Mouse (Mus musculus): ENCODE measurements around the gene Adgrl1. TPM values are rescaled to one million over a fixed set of nuclear protein-coding genes. Genes with fewer than 3 reads are reported as not detected.
A peak's percentile ranks its signal among the peaks of the same experiment; 100 is the strongest.

The Adgrl1 gene
- total and polyA plus RNA-seq, 3 experiments, result 21.7 to 35.3 TPM; not detected in 1

GRCm38 (mm10) chr8:83971121-83971520, 71.2 kb downstream of the Adgrl1 start:
- H3K4me3 ChIP-seq (ENCODE audit: control insufficient read depth in 1 of 2, insufficient read depth in 1 of 2, low read depth in 2 of 2, low read length in 2 of 2), result no peak overlapping the region
- peaks cover 0 to 4% of the 10 kb centered on the region in 2 experiments; a peak in 3 of 4 replicates for H3K36me3 ChIP-seq (ENCODE audit: control insufficient read depth in 1 of 2, insufficient read depth in 2 of 2, low read length in 2 of 2)
- peaks cover 0 to 9% of the 10 kb centered on the region in 2 experiments; a peak in 1 of 4 replicates for H3K4me1 ChIP-seq (ENCODE audit: control insufficient read depth in 1 of 2, insufficient read depth in 2 of 2, low read length in 2 of 2)
- peaks cover 8% of the 10 kb centered on the region for H3K79me2 ChIP-seq (ENCODE audit: control insufficient read depth, insufficient read depth, low read length, poor library complexity)
- H3K27me3 ChIP-seq (ENCODE audit: control insufficient read depth in 1 of 2, insufficient read depth in 2 of 2, low read length in 2 of 2), result no peaks in the 10 kb centered on the region
- H3K9me3 ChIP-seq (replicated peaks; ENCODE audit: insufficient read depth, low read length), result no peaks in the 10 kb centered on the region
- H3K27ac ChIP-seq (ENCODE audit: control insufficient read depth, low read depth, low read length), result no peak overlapping the region
- TF ChIP-seq BHLHE40 (IDR thresholded peaks at IDR 0.05; ENCODE audit: borderline replicate concordance, low read depth, low read length), result no peak
- no peak for TF ChIP-seq UBTF (IDR thresholded peaks at IDR 0.05; ENCODE audit: borderline replicate concordance, insufficient read depth, low read depth, low read length)
- no peak for TF ChIP-seq USF1 (IDR thresholded peaks at IDR 0.05; ENCODE audit: low read depth, low read length)
- no peak for TF ChIP-seq USF2 (IDR thresholded peaks at IDR 0.05; ENCODE audit: borderline replicate concordance in 1 of 2, insufficient read depth in 1 of 2, low read depth in 1 of 2, low read length in 2 of 2)
- TF ChIP-seq SIN3A (IDR thresholded peaks at IDR 0.05; ENCODE audit: low read length), result no peak
- TF ChIP-seq ZKSCAN1 (IDR thresholded peaks at IDR 0.05; ENCODE audit: low read depth, low read length), result no peak
- no peak for TF ChIP-seq TBP (IDR thresholded peaks at IDR 0.05; ENCODE audit: low read depth, low read length)
- TF ChIP-seq MAX (IDR thresholded peaks at IDR 0.05; ENCODE audit: low read length), result no peak
- TF ChIP-seq CHD2 (IDR thresholded peaks at IDR 0.05; ENCODE audit: low read length), result no peak
- no peak for TF ChIP-seq TCF12 (IDR thresholded peaks at IDR 0.05; ENCODE audit: low read depth, low read length)
- no peak for TF ChIP-seq ETS1 (IDR thresholded peaks at IDR 0.05; ENCODE audit: low read depth, low read length)
- TF ChIP-seq NRF1 (IDR thresholded peaks at IDR 0.05; ENCODE audit: insufficient read depth, low read depth, low read length, poor library complexity, severe bottlenecking), result no peak
- no peak for DNase-seq (ENCODE audit: low read depth, low spot score)
- no peak overlapping the region for H3K9ac ChIP-seq (ENCODE audit: control insufficient read depth, low read depth, low read length, poor library complexity, severe bottlenecking)

DNA sequence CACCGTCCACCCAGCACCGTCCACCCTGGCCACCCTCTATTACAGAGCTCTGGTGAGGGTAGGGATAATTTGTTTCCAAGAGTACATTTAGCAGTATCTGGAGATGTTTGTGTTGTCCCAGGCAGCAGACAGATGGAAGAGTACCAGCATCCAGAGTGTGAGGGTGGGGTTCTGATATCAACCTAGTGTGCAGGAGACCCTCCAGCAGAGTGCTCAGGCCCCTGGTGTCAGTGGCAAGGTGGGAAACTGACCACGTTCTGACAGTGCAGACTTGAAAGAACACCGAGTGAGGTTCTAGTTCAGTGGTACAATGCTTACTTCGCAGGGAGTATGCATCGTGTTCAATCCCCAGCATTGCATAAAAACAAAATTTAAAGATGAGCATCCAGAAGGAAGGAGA, 71.8 kb downstream of the Adgrl1 start:
- Histone ChIP-seq H3K27ac (ENCODE audit: control insufficient read depth, low read depth, low read length) (no peak overlapping the region; the same call in 1 of the 2 replicates), H3K9me3 (replicated peaks; ENCODE audit: insufficient read depth, low read length) (no peaks in the 10 kb centered on the region), H3K36me3 (ENCODE audit: control insufficient read depth in 1 of 2, insufficient read depth in 2 of 2, low read length in 2 of 2) (peaks cover 0 to 4% of the 10 kb centered on the region in 2 experiments; a peak in 3 of 4 replicates), H3K4me3 (ENCODE audit: control insufficient read depth in 1 of 2, insufficient read depth in 1 of 2, low read depth in 2 of 2, low read length in 2 of 2) (peak overlapping the region; percentile 61 to 69), H3K27me3 (ENCODE audit: control insufficient read depth in 1 of 2, insufficient read depth in 2 of 2, low read length in 2 of 2) (no peaks in the 10 kb centered on the region), H3K79me2 (ENCODE audit: control insufficient read depth, insufficient read depth, low read length, poor library complexity) (peaks cover 8% of the 10 kb centered on the region), H3K4me1 (ENCODE audit: control insufficient read depth in 1 of 2, insufficient read depth in 2 of 2, low read length in 2 of 2) (peaks cover 0 to 9% of the 10 kb centered on the region in 2 experiments; a peak in 1 of 4 replicates), H3K9ac (ENCODE audit: control insufficient read depth, low read depth, low read length, poor library complexity, severe bottlenecking) (peak overlapping the region; percentile 70)
- no peak for DNase-seq (ENCODE audit: low read depth, low spot score)
- TF ChIP-seq NELFE (IDR thresholded peaks at IDR 0.05; ENCODE audit: low read depth, low read length), result no peak
- TF ChIP-seq GATA1 (IDR thresholded peaks at IDR 0.05; ENCODE audit: low read depth, low read length), result no peak
- no peak for TF ChIP-seq JUND (IDR thresholded peaks at IDR 0.05; ENCODE audit: low read depth, low read length)
- no peak for TF ChIP-seq ETS1 (IDR thresholded peaks at IDR 0.05; ENCODE audit: low read depth, low read length)
- no peak for TF ChIP-seq POLR2AphosphoS5 (IDR thresholded peaks at IDR 0.05; ENCODE audit: borderline replicate concordance, low read depth, low read length)

All from MEL (cell line).